Mouse (Mus musculus): ENCODE results near the gene Tmtc2.

- TF ChIP-seq CTCF (IDR thresholded peaks at IDR 0.05) (no peak), EP300 (IDR thresholded peaks at IDR 0.05) (no peak)
Observed at GRCm38 (mm10) chr10:105447191-105447590, 127.1 kb downstream of the Tmtc2 start.

All from lung, postnatal 0 days (tissue).